Mouse (Mus musculus): Measurements from ENCODE around the gene Mrvi1.

- TF ChIP-seq CTCF (IDR thresholded peaks at IDR 0.05; ENCODE audit: insufficient read depth, low read depth, low read length) (no peak), POLR2A (IDR thresholded peaks at IDR 0.05; ENCODE audit: insufficient read depth, low read depth, low read length) (no peak)
Measured at GRCm38 (mm10) chr7:110962497-110962896, 19.8 kb downstream of the Mrvi1 start.

All from olfactory bulb, adult 2 months (tissue).